Mouse (Mus musculus) hindbrain, embryonic 14.5 days (tissue): ENCODE results near the gene Gpr1. TPM values are rescaled to one million over a fixed set of nuclear protein-coding genes. Genes with fewer than 3 reads are reported as not detected.

Experiments
- microRNA-seq: library from miRNA; unstranded; fragments of <30 nt; microRNA quantifications from one replicate; pipeline ENCODE4, GENCODE M21; 2016
- polyA plus RNA-seq: library from polyadenylated mRNA; unstranded; fragments of >200 nt; fragmentation: Nextera tagmentation; extraction: Ambion mirVana; gene quantifications from 2 replicates; pipeline ENCODE4 v1.2.1, GENCODE M21; 2014

Gene Gpr1
- polyA plus RNA-seq, 1 experiment from 2014 or later = 0.35 TPM

Small RNA genes within 50 kb of the gene (microRNA-seq; reads per million reads assigned to microRNA genes)
- not detected for gene Gm24557
- gene Gm27512 = not detected

Other genes with a start within 250 kb of the Gpr1 start
- gene Ino80d, start 99.9 kb downstream of the Gpr1 start, polyA plus RNA-seq = 11.4 and 13.5 TPM in 2 replicates
- 487 and 490 TPM in 2 replicates for gene Eef1b2, start 37.7 kb downstream of the Gpr1 start, polyA plus RNA-seq
- 153 and 159 TPM in 2 replicates for gene Ndufs1, start 37.7 kb downstream of the Gpr1 start, polyA plus RNA-seq
- 34.9 and 37.5 TPM in 2 replicates for gene Zdbf2, start 58.7 kb upstream of the Gpr1 start, polyA plus RNA-seq
- 19.4 and 21.5 TPM in 2 replicates for gene Adam23, start 231.3 kb upstream of the Gpr1 start, polyA plus RNA-seq